Mouse (Mus musculus): ENCODE data around the gene Gpi1. TPM values are rescaled to one million over a fixed set of nuclear protein-coding genes. Genes with fewer than 3 reads are reported as not detected.

Gpi1 gene
- total and polyA plus RNA-seq, 3 experiments: 270 to 1,355 (median 727) TPM

DNA sequence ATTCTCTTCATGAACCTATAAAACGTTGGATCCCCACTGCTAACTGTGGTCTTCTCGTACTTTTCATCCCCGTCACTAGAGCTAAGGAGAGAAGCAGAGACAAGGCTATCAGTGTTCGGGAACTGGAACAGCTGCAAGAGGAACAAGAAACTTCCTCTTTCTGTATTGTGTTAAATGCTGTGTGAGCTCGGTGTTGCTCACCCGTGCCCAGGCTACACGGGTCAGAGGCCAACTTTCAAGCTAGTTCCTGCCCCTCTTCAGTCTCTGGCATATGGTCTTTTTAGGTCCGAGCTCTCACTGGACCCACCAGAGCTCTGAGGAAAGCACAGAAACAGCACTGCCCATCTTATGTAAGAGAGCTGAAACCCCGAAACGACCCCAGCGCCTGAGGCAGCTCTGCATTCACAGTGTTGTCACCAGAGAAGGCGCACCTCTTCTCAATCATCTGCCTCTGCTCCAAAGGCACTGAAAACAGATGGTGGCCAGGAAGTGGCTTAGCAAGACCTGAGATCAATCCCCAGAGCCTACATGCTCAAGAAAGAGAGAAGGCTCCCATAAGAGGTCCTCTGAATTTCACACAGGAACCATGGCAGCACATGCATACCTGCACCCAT is 40.7 kb downstream of the Gpi1 start:
- H3K9ac ChIP-seq (ENCODE audit: control insufficient read depth, low read depth, low read length, poor library complexity, severe bottlenecking): no peak overlapping the region; the same call in 1 of the 2 replicates
- H3K4me1 ChIP-seq (ENCODE audit: control insufficient read depth in 1 of 2, insufficient read depth in 2 of 2, low read length in 2 of 2): peaks cover 0 to 12% of the 10 kb centered on the region in 2 experiments; a peak in 2 of 4 replicates
- peak; percentile 65 for DNase-seq (ENCODE audit: low read depth, low spot score)
- no peak overlapping the region for H3K27ac ChIP-seq (ENCODE audit: control insufficient read depth, low read depth, low read length)
- H3K79me2 ChIP-seq (ENCODE audit: control insufficient read depth, insufficient read depth, low read length, poor library complexity): peaks cover 3% of the 10 kb centered on the region; the same call in 1 of the 2 replicates
- peaks cover 3 to 16% of the 10 kb centered on the region in 2 experiments for H3K36me3 ChIP-seq (ENCODE audit: control insufficient read depth in 1 of 2, insufficient read depth in 2 of 2, low read length in 2 of 2)
- no peak overlapping the region for H3K4me3 ChIP-seq (ENCODE audit: control insufficient read depth in 1 of 2, insufficient read depth in 1 of 2, low read depth in 2 of 2, low read length in 2 of 2)
- TF ChIP-seq RCOR1 (IDR thresholded peaks at IDR 0.05; ENCODE audit: low read depth, low read length) (no peak), KAT2A (conservative IDR thresholded peaks at IDR 0.05; ENCODE audit: low read depth, low read length) (no peak), ZMIZ1 (IDR thresholded peaks at IDR 0.05; ENCODE audit: low read depth, low read length) (no peak), USF1 (IDR thresholded peaks at IDR 0.05; ENCODE audit: low read depth, low read length) (no peak), BHLHE40 (IDR thresholded peaks at IDR 0.05; ENCODE audit: borderline replicate concordance, low read depth, low read length) (peak; percentile 33; the same call in 1 of the 2 replicates), EP300 (IDR thresholded peaks at IDR 0.05; ENCODE audit: low read depth in 1 of 2, low read length in 2 of 2) (0 out of 4 replicates have a peak, but pooled peaks of 1 of the 2 experiments have one; percentile 31), TBP (IDR thresholded peaks at IDR 0.05; ENCODE audit: low read depth, low read length) (peak; percentile 94), JUND (IDR thresholded peaks at IDR 0.05; ENCODE audit: low read depth, low read length) (no peak), TCF12 (IDR thresholded peaks at IDR 0.05; ENCODE audit: low read depth, low read length) (no peak), ZNF384 (IDR thresholded peaks at IDR 0.05; ENCODE audit: low read depth, low read length) (no peak), MAZ (IDR thresholded peaks at IDR 0.05; ENCODE audit: low read depth, low read length) (no peak), POLR2AphosphoS5 (IDR thresholded peaks at IDR 0.05; ENCODE audit: borderline replicate concordance, low read depth, low read length) (no peak), TAL1 (IDR thresholded peaks at IDR 0.05; ENCODE audit: low read length) (0 out of 2 replicates have a peak, but pooled peaks have one; percentile 15)
- H3K27me3 ChIP-seq (ENCODE audit: control insufficient read depth in 1 of 2, insufficient read depth in 2 of 2, low read length in 2 of 2): no peaks in the 10 kb centered on the region
- no peaks in the 10 kb centered on the region for H3K9me3 ChIP-seq (replicated peaks; ENCODE audit: insufficient read depth, low read length)

DNA sequence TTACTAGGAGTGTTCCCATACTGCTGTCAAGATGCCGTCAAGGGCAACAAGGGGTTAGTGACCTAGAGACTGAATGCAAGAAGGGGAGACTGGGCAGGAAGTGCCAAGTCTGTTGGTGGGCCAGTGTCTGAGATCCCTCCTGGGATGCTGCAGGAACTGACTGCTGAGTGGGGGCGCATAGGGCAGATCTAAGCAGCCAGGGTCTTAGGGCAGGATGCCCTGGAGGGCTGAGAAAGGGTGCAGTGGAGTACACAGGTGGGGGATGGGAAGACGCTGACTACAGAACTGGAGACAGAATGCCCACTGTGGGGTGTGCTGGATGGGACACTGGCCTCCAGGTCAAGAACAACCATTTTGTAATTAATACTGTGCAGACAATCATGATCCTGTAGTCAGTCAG is 46.3 kb downstream of the Gpi1 start:
- no peak for DNase-seq (ENCODE audit: low read depth, low spot score)
- no peak overlapping the region for H3K27ac ChIP-seq (ENCODE audit: control insufficient read depth, low read depth, low read length)
- peaks cover 0 to 14% of the 10 kb centered on the region in 2 experiments; a peak in 3 of 4 replicates for H3K36me3 ChIP-seq (ENCODE audit: control insufficient read depth in 1 of 2, insufficient read depth in 2 of 2, low read length in 2 of 2)
- no peaks in the 10 kb centered on the region for H3K9me3 ChIP-seq (replicated peaks; ENCODE audit: insufficient read depth, low read length)
- TF ChIP-seq TCF12 (IDR thresholded peaks at IDR 0.05; ENCODE audit: low read depth, low read length) (no peak), SIN3A (IDR thresholded peaks at IDR 0.05; ENCODE audit: low read length) (no peak), POLR2A (IDR thresholded peaks at IDR 0.05; ENCODE audit: control insufficient read depth in 1 of 2, insufficient read depth in 1 of 2, low read depth in 1 of 2, low read length in 2 of 2, poor library complexity in 1 of 2) (no peak), TAL1 (IDR thresholded peaks at IDR 0.05; ENCODE audit: low read length) (no peak), ZNF384 (IDR thresholded peaks at IDR 0.05; ENCODE audit: low read depth, low read length) (no peak), MYB (IDR thresholded peaks at IDR 0.05; ENCODE audit: low read depth, low read length) (no peak), USF1 (IDR thresholded peaks at IDR 0.05; ENCODE audit: low read depth, low read length) (no peak), RCOR1 (IDR thresholded peaks at IDR 0.05; ENCODE audit: low read depth, low read length) (no peak), CHD1 (IDR thresholded peaks at IDR 0.05; ENCODE audit: low read depth, low read length) (no peak), POLR2AphosphoS5 (IDR thresholded peaks at IDR 0.05; ENCODE audit: borderline replicate concordance, low read depth, low read length) (no peak), ELF1 (IDR thresholded peaks at IDR 0.05; ENCODE audit: low read depth, low read length) (no peak), KAT2A (conservative IDR thresholded peaks at IDR 0.05; ENCODE audit: low read depth, low read length) (no peak), UBTF (IDR thresholded peaks at IDR 0.05; ENCODE audit: borderline replicate concordance, insufficient read depth, low read depth, low read length) (no peak), BHLHE40 (IDR thresholded peaks at IDR 0.05; ENCODE audit: borderline replicate concordance, low read depth, low read length) (no peak), MYC (IDR thresholded peaks at IDR 0.05; ENCODE audit: low read depth, low read length) (no peak), NELFE (IDR thresholded peaks at IDR 0.05; ENCODE audit: low read depth, low read length) (no peak), JUND (IDR thresholded peaks at IDR 0.05; ENCODE audit: low read depth, low read length) (no peak), MAZ (IDR thresholded peaks at IDR 0.05; ENCODE audit: low read depth, low read length) (no peak), ZMIZ1 (IDR thresholded peaks at IDR 0.05; ENCODE audit: low read depth, low read length) (no peak), ETS1 (IDR thresholded peaks at IDR 0.05; ENCODE audit: low read depth, low read length) (no peak)
- H3K79me2 ChIP-seq (ENCODE audit: control insufficient read depth, insufficient read depth, low read length, poor library complexity): no peaks in the 10 kb centered on the region
- H3K9ac ChIP-seq (ENCODE audit: control insufficient read depth, low read depth, low read length, poor library complexity, severe bottlenecking): no peak overlapping the region
- H3K4me3 ChIP-seq (ENCODE audit: control insufficient read depth in 1 of 2, insufficient read depth in 1 of 2, low read depth in 2 of 2, low read length in 2 of 2): no peak overlapping the region
- no peaks in the 10 kb centered on the region for H3K27me3 ChIP-seq (ENCODE audit: control insufficient read depth in 1 of 2, insufficient read depth in 2 of 2, low read length in 2 of 2)
- H3K4me1 ChIP-seq (ENCODE audit: control insufficient read depth in 1 of 2, insufficient read depth in 2 of 2, low read length in 2 of 2): peaks cover 0 to 2% of the 10 kb centered on the region in 2 experiments; a peak in 1 of 4 replicates

All from MEL (cell line).